Mouse (Mus musculus) lung, adult 2 months (tissue): Measurements from ENCODE around the gene Lsm11.

Source experiments
- CTCF ChIP-seq: fragments of 200-500 bp; IDR thresholded peaks from 2 replicates; pipeline ENCODE4 v1.5.1; 2011; ENCODE audit warnings: mild to moderate bottlenecking, low read length, control low read depth; ENCODE audit not compliant: insufficient read depth
- POLR2A ChIP-seq: fragments of 200-500 bp; IDR thresholded peaks from 2 replicates; pipeline ENCODE4 v1.6.1; 2011; ENCODE audit warnings: low read depth, mild to moderate bottlenecking, control low read depth, low read length, borderline replicate concordance; ENCODE audit errors: extremely low read depth

- no peak for TF ChIP-seq CTCF
- TF ChIP-seq POLR2A = no peak
These were observed 63.1 kb downstream of the Lsm11 start for GRCm38 (mm10) chr11:45881683-45882068.
